Mouse (Mus musculus): ENCODE measurements around the gene Fmnl1. TPM values are rescaled to one million over a fixed set of nuclear protein-coding genes. Genes with fewer than 3 reads are reported as not detected.

The Fmnl1 gene
- 178 TPM for polyA plus RNA-seq (2017; shearing (Covaris generic))

DNA sequence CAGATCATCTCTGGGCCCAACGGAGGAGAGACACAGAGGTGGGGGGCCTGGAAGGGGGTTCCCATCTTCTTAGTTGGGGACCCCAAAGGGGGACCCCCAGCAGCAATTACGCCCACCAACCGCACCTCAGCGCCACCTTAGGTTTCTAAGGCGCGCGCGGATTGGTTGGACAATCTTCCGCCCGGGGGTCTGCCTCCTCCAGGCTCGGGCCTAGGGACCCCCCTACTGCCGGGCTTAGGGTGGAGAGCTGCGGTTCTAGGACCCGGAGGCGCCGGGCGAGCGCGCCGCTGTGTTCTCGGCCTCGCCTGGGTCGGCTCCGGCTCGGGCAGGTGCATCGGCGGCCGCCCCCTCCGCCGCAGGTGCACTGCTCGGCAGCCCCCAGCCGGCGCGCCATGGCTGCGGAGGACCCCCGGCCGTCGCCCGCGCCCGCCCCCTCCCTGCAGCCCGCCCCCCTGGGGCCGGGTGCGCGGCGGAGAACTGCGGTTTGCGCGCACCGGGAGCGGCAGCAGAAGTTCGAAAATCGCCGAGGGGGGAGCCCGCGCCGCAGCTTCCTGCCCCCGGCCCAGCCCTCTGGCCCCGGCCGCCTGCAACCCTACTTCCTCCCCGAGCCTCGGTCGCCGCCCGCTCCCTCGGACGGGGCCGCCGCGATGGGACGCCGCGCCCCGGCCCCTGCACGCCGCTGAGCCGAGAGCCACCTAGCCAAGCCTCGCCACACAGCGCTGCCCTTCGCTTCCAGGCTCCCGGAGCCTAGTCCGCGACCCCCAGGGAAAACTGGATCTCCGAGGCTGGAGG lies at the start of gene Fmnl1:
Gene Fmnl1 (plus strand): TSS at position 614 of the 792 bp plus-strand sequence.

DNA sequence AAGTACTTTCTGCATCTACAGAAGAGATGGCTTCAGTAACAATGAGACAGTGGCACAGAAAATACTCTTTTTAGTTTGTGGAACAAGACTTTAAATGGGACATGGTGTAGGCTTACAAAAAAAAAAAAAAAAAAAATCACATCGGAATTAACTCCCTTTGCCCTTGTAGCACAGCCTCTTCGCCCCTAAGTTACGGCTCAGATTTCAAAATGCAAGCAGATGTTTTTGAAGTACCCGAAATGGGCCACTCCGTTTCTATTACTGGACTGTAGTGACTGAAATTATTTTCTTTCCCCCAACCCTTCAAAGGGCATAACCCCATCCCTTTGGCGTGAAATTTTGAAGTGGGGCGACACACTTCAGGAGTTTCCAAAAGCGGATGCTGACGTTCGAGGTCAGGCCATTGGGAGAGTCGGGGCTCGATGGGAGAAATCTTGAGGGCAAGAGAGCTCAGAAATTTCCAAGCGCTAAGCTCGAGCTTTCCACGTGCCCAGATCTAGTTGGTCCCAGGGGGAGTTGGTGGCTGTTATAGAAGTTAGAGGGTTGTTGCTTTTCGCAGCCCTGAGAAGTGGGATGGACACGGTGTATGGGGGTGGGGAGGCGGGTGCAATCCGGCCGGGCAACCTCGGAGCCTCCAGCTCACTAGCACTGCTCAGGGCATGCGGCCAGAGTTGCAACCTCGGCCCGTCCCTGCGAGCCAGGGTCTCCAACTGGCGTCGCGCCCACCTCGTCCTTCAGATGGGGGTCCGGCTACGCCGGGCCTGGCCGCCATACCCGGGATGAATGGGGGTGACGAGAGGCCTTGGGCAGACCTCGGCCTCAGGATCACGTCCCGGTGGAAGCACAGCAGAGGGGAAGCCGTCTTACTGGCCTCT lies 39.0 kb upstream of the Fmnl1 start, which contains the start of gene Hexim2:
Gene Hexim2 (plus strand): TSS at position 729 of the 875 bp plus-strand sequence.

DNA sequence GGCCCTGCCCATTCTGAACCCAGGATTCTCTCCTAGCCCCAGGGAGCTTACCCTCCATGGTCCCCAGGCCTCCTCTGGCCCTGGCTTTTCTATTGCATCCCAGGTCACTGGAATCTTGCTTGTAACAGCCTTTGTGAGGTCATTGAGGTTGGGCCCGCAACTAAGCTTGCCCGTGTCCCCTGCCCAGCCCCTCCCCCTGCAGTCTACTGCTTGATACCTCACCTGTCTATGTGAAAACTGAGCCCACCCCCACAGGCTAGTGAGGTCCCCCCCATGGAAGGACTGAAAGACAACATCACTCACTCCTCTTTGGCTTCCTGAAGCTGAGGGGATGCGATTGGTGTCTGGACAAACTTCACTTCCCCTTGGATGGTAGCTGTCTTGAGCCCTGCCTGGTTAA lies 37.6 kb downstream of the Fmnl1 start, which contains the start of gene 1700023F06Rik:
Gene 1700023F06Rik (minus strand): TSS at position 101 of the 400 bp plus-strand sequence.

DNA sequence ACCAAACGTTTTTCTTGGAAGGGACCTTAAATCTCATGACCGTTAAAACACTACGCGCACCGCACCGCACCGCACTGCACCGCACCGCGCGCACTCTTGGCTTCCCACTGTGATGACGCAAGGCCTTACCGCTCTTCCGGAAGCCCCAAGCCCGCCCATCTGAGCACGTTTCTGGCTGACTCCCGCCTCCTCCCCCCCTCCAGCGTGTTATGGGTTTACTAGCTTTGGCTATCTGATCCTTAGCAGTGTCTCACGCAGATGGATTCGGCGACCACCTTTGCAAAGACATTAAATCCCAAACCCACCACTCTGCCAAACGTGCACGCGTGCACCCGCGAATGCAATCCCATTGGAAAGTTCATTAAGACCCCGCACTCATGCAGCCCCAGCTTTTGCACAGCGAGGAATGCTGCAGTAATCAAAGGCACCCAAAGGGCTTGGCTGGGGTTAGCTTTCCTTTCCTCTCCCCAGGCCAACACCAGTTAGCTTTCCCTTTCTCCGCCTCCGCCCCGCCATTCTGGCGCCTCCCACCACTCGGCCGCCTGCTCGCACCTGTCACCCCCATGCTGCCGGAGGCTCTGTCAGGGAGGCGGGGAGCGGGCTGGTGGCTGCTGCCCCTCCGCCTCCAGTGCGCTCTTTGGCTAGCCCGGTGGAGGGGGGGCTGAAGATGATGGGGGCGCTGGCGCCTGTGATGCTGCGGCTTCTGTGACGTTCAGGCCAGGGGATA lies 47.0 kb downstream of the Fmnl1 start, which contains the start of gene Spata32:
Gene Spata32 (minus strand): TSS at position 643 of the 727 bp plus-strand sequence.

Other genes starting within 250 kb of the Fmnl1 start
- 0.84 TPM for gene Kif18b, start 246.0 kb upstream of the Fmnl1 start, polyA plus RNA-seq (2017; shearing (Covaris generic))
- gene C1ql1, start 224.4 kb upstream of the Fmnl1 start, polyA plus RNA-seq (2017; shearing (Covaris generic)) = not detected
- gene Nmt1, start 142.9 kb upstream of the Fmnl1 start, polyA plus RNA-seq (2017; shearing (Covaris generic)) = 66.1 TPM
- gene Dcakd, start 142.8 kb upstream of the Fmnl1 start, polyA plus RNA-seq (2017; shearing (Covaris generic)) = 8.9 TPM
- gene Plcd3, start 69.4 kb upstream of the Fmnl1 start, polyA plus RNA-seq (2017; shearing (Covaris generic)) = 0.99 TPM
- gene Acbd4, start 69.4 kb upstream of the Fmnl1 start, polyA plus RNA-seq (2017; shearing (Covaris generic)) = 39.0 TPM
- 10.8 TPM for gene Hexim1, start 54.9 kb upstream of the Fmnl1 start, polyA plus RNA-seq (2017; shearing (Covaris generic))
- 3.0 TPM for gene Hexim2, start 38.7 kb upstream of the Fmnl1 start, polyA plus RNA-seq (2017; shearing (Covaris generic))
- not detected for gene 1700023F06Rik, start 37.5 kb downstream of the Fmnl1 start, polyA plus RNA-seq (2017; shearing (Covaris generic))
- gene Spata32, start 47.3 kb downstream of the Fmnl1 start, polyA plus RNA-seq (2017; shearing (Covaris generic)) = not detected
- gene Map3k14, start 96.4 kb downstream of the Fmnl1 start, polyA plus RNA-seq (2017; shearing (Covaris generic)) = 154 TPM
- gene Arhgap27, start 192.6 kb downstream of the Fmnl1 start, polyA plus RNA-seq (2017; shearing (Covaris generic)) = 57.1 TPM
- gene Plekhm1, start 241.6 kb downstream of the Fmnl1 start, polyA plus RNA-seq (2017; shearing (Covaris generic)) = 23.3 TPM